Mouse (Mus musculus): ENCODE results near the gene Kctd10. TPM values are rescaled to one million over a fixed set of nuclear protein-coding genes. Genes with fewer than 3 reads are reported as not detected.

The Kctd10 gene
- total RNA-seq, 2 experiments from 2014 or later, result 61.2 to 63.1 TPM

GRCm38 (mm10) chr5:114356936-114357751 lies 23.2 kb downstream of the Kctd10 start:
- DNase-seq, result peak in 1 of 2 experiments; percentile 42
- intact Hi-C loops (cut with DNase I), result loop anchor here (1.0 to 2.0 kb wide), 2 partner anchors 24 to 44 kb away; no protein-coding TSS in a partner anchor

DNA sequence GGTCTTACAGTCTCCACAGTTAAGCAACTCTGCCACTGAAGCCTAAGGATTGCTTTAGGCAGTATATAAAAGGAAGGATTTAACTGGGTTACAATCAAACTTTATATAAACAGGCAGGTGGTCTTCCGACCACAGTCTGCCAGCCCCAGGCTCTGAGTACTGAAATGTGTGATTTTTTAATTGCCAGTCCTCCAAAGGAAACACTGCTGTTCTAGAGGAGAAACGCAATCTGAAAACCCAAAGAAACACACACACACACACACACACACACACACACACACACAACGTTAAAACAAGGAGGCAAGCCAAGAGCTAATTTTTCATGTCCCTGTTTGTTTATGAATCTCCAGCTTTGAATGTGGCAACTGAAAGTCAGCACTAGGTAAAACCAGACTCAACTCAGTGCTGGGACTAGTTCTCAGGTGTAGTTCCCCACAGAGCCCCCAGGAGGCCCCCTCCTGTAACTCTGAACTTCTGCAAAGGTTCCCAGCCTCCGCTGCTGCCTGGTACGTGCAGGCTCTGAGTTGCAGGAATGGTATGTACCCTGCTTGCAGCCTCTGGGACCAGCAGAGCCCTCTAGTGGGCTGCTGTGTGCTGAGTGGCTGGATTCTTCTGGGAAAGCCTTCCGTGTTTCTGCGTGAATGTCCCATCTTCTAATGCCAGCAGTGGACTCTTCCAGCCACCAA lies 23.9 kb downstream of the Kctd10 start:
- intact Hi-C loops (cut with DNase I), result loop anchor here (2.0 kb wide), 1 partner anchor 44 kb away; no protein-coding TSS in a partner anchor
- DNase-seq, result peak; percentile 81 to 83

- DNase-seq, result no peak
- intact Hi-C loops (cut with DNase I), result no loop called here
Observed at GRCm38 (mm10) chr5:114351490-114351889, 28.8 kb downstream of the Kctd10 start.

GRCm38 (mm10) chr5:114347005-114347404 lies 33.3 kb downstream of the Kctd10 start:
- no peak for DNase-seq
- intact Hi-C loops (cut with DNase I), result no loop called here

DNA sequence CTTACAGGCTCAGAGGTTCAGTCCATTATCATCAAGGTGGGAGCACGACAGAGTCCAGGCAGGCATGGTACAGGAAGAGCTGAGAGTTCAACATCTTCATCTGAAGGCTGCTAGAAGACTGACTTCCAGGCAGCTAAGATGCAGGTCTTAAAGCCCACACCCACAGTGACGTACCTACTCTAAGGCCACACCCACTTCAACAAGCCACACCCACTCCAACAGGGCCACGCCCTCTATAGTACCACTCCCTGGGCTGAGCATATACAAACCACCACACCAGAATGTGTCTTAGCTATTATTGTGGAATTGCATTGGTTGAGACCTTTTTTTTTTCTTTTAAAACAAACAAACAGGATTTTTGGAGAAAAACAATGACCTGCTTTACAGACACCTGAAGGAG lies 34.8 kb downstream of the Kctd10 start:
- intact Hi-C loops (cut with DNase I), result no loop called here
- no peak for DNase-seq

DNA sequence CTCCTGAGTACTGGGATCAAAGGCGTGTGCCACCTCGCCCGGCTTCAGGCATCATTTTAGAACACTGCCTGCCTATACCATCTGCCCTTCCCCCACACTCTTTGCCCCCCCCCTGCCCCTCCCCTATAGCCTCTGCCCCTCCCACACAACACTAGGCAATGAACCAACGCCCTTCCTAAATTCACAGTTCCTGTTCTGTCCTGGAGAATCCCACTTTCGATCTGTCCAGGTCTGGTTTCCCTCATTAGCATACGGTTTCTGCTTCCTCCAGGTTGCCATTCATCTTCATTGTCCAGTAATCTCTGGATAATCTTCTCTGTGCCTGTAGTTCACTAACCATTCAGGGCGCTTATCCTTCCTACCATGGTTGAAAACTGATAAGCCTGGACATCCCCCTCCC lies 36.7 kb downstream of the Kctd10 start:
- intact Hi-C loops (cut with DNase I), result no loop called here
- DNase-seq, result no peak

DNA sequence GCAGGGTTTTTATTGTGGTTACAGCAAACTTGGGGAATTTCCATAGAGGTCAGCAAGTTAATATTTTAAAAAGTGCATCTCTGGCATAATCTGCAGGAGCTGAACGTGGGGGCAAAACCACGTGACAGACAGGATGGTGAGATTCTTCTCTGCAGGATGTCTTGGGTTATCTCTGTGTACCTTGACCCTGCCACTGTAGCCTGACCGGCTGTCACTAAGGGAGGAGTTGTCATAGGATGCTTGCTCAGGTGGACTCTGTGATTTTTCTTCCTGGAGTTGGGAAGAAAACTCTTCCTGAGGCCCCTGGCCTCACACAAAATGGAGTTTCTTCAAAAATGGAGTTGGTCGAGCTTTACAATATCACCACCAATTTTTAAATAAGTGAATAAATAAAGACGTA lies 37.3 kb downstream of the Kctd10 start:
- no peak for DNase-seq
- intact Hi-C loops (cut with DNase I), result no loop called here

GRCm38 (mm10) chr5:114323791-114324507 lies 56.4 kb downstream of the Kctd10 start:
- DNase-seq, result peak; percentile 28 to 54
- intact Hi-C loops (cut with DNase I), result no loop called here

DNA sequence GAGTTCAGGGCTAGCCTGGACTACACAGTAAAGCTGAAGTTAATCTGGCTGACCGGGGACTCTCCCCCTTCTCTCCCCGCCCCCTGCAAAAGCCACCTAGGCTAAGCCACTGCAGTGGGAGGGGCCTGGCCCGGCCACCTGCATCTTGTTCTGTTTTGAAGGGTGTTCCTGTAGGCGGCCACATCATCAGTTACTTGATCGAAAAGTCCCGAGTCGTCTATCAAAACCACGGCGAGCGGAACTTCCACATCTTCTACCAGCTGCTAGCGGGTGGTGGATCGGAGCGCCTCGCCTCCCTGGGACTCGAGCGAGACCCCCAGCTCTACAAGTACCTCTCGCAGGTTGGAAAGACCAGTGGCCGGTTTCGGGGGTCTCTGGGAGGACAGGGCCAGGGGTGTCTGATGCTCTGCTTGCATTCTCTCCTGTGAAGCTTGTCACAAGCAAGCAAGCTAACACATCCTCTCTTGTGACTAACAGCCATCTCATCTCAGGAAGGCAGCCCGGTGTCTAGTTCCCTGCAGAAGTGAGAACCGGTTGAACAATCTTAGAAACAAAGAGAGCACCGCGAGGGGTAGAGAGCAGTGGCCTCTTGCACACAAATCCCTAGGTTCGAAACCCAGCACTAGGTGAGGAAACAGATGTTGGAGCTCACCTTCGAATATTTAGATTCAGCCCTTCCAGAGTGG lies 57.1 kb downstream of the Kctd10 start:
- DNase-seq, result no peak
- intact Hi-C loops (cut with DNase I), result no loop called here

Small RNA genes within 50 kb of the gene (microRNA-seq; reads per million reads assigned to microRNA genes)
- 0.54 to 0.85 reads per million in 2 experiments for gene Mir7027

Other genes with a start within 250 kb of the Kctd10 start
- 100 to 1,000 TPM; 184 to 195 TPM for gene Acacb, start 234.0 kb downstream of the Kctd10 start, total RNA-seq (2021)
- not detected for gene Foxn4, start 106.7 kb downstream of the Kctd10 start, total RNA-seq (2021)
- gene Myo1h, start 91.3 kb downstream of the Kctd10 start, total RNA-seq (2021), result under 1 TPM; 0.12 to 0.29 TPM
- 10 to 100 TPM; 67.5 to 67.7 TPM for gene Ube3b, start 99 bp upstream of the Kctd10 start, total RNA-seq (2021)
- gene Mmab, start 63.6 kb upstream of the Kctd10 start, total RNA-seq (2021), result 10 to 100 TPM; 11.0 to 11.3 TPM
- gene Mvk, start 63.8 kb upstream of the Kctd10 start, total RNA-seq (2021), result 10 to 100 TPM in 1 of 2 experiments, 1 to 10 TPM in 1; 9.9 to 11.7 TPM
- gene Fam222a, start 187.5 kb upstream of the Kctd10 start, total RNA-seq (2021), result 1 to 10 TPM; 3.2 to 5.4 TPM

Measured in heart, postnatal 14 days (tissue).